32 mouse cellular contexts compared by ENCODE assay signal in the genomic region with DNA sequence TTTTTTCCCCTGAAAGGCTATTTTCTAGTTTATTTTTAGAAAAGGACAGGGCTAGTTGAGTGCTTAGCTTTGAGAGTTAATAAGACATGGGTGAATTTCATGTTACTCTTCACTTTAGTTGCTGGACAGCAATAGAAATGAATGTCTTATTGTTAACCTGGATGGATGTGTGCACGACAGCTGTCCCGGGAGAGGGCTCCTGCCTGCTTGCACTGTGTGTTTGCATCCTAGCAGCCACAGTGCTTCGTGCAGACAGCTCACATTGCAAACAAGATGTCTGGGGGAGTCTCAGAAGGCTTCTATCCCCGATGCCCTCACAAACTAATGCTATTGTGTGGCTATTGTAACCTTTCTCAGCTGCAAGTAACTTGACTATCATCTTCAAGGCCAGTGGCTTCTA.
A peak's percentile ranks its signal among the peaks of the same experiment; 100 is the strongest.
DNase-seq lines count a peak whose midpoint lies in the region; ATAC-seq and TF ChIP-seq lines count a peak whose summit lies in the region.
"Had no signal": no experiment of that assay in that cellular context is flagged by ENCODE, and none has a peak within 500 bp of the region (broad histone marks: within the 10 kb centered on the region; RNA-seq: fewer than 3 reads in every experiment).

No protein-coding gene starts in this region.

- H3K9ac ChIP-seq in forebrain, embryonic 11.5 days (ENCODE audit: low read length), result no peak overlapping the region
- no peak overlapping the region for H3K9ac ChIP-seq in kidney, postnatal 0 days (ENCODE audit: low read depth, low read length)
- H3K9ac ChIP-seq: heart, embryonic 13.5 days; kidney, embryonic 15.5 days; liver, embryonic 14.5 days; lung, embryonic 14.5 days; neural tube, embryonic 13.5 days had no signal

- H3K4me3 ChIP-seq in forebrain, embryonic 10.5 days, result no peak overlapping the region
- H3K4me3 ChIP-seq in forebrain, embryonic 11.5 days (ENCODE audit: low read depth, low read length), result no peak overlapping the region
- no peak overlapping the region for H3K4me3 ChIP-seq in kidney, postnatal 0 days (replicated peaks; ENCODE audit: low read depth, low read length)
- H3K4me3 ChIP-seq: gastrocnemius, adult 2 months; heart, adult 2 months; heart, embryonic 13.5 days; kidney, embryonic 15.5 days; neural tube, embryonic 13.5 days had no signal

- no peak for DNase-seq in forebrain, embryonic 10.5 days (ENCODE audit: extremely low spot score, low spot score)
- DNase-seq in forebrain, embryonic 11.5 days (ENCODE audit: low spot score), result no peak
- DNase-seq in kidney, postnatal 0 days (ENCODE audit: low spot score), result peak; percentile 43
- DNase-seq in kidney, postnatal 14 days, result no peak
- peak; percentile 11 for DNase-seq in retina, postnatal 1 day
- DNase-seq in retina, embryonic 14.5 days (ENCODE audit: low spot score), result no peak
- DNase-seq in spleen, postnatal 10 days (ENCODE audit: low spot score in 2 of 2), result no peak
- DNase-seq in spleen, adult 12 weeks (ENCODE audit: low spot score), result no peak
- DNase-seq: adrenal gland, adult 2 months; adrenal gland, postnatal 36 days; cerebellum, adult 18-20 months; gastrocnemius, adult 2 months; gastrocnemius, postnatal 36 days; heart, adult 2 months; heart, postnatal 10 days; kidney, adult 18-20 months; kidney, postnatal 4 days; layer of hippocampus, postnatal 36 days; left cerebral cortex, postnatal 4 days; liver; lung, embryonic 14.5 days; lung, postnatal 14 days; right cerebral cortex, postnatal 14 days; thymus, adult 2 months; thymus, postnatal 36 days had no signal

- no peaks in the 10 kb centered on the region for H3K36me3 ChIP-seq in forebrain, embryonic 10.5 days (replicated peaks)
- no peaks in the 10 kb centered on the region for H3K36me3 ChIP-seq in forebrain, embryonic 11.5 days (ENCODE audit: control insufficient read depth, insufficient read depth, low read length)
- no peaks in the 10 kb centered on the region for H3K36me3 ChIP-seq in kidney, postnatal 0 days (ENCODE audit: insufficient read depth, low read length)
- H3K36me3 ChIP-seq: heart, embryonic 13.5 days; kidney, embryonic 15.5 days; neural tube, embryonic 13.5 days had no signal

- peaks cover 30% of the 10 kb centered on the region for H3K4me1 ChIP-seq in forebrain, embryonic 10.5 days
- H3K4me1 ChIP-seq in forebrain, embryonic 11.5 days (replicated peaks; ENCODE audit: control insufficient read depth, insufficient read depth, low read length), result peaks cover 12% of the 10 kb centered on the region; the same call in 1 of the 2 replicates
- H3K4me1 ChIP-seq in kidney, postnatal 0 days (replicated peaks; ENCODE audit: insufficient read depth, low read length), result 0 out of 2 replicates have a peak, but pooled peaks cover 5% of the 10 kb centered on the region

- peak overlapping the region; percentile 82 for H3K27ac ChIP-seq in forebrain, embryonic 10.5 days
- H3K27ac ChIP-seq in forebrain, embryonic 11.5 days (ENCODE audit: low read depth, low read length), result no peak overlapping the region
- H3K27ac ChIP-seq in kidney, postnatal 0 days, result no peak overlapping the region
- H3K27ac ChIP-seq: gastrocnemius, adult 2 months; heart, adult 2 months; heart, embryonic 13.5 days; kidney, embryonic 15.5 days; liver, embryonic 14.5 days; neural tube, embryonic 13.5 days had no signal

- peaks cover 3% of the 10 kb centered on the region for H3K27me3 ChIP-seq in forebrain, embryonic 10.5 days (ENCODE audit: poor library complexity, severe bottlenecking)
- H3K27me3 ChIP-seq in forebrain, embryonic 11.5 days (ENCODE audit: control insufficient read depth, insufficient read depth, low read length), result no peaks in the 10 kb centered on the region
- H3K27me3 ChIP-seq in kidney, postnatal 0 days (ENCODE audit: insufficient read depth, low read length), result no peaks in the 10 kb centered on the region
- H3K27me3 ChIP-seq: CH12.LX; heart, embryonic 13.5 days; kidney, embryonic 15.5 days; neural tube, embryonic 13.5 days had no signal

- H3K9me3 ChIP-seq in forebrain, embryonic 10.5 days, result no peaks in the 10 kb centered on the region
- no peaks in the 10 kb centered on the region for H3K9me3 ChIP-seq in forebrain, embryonic 11.5 days (ENCODE audit: control insufficient read depth, low read length)
- H3K9me3 ChIP-seq in kidney, postnatal 0 days (replicated peaks; ENCODE audit: low read length), result no peaks in the 10 kb centered on the region
- H3K9me3 ChIP-seq: heart, embryonic 13.5 days; kidney, embryonic 15.5 days; neural tube, embryonic 13.5 days had no signal

- no peak for ATAC-seq in forebrain, embryonic 11.5 days (replicated peaks; ENCODE audit: low FRiP score)
- no peak for ATAC-seq in kidney, postnatal 0 days (replicated peaks; ENCODE audit: low FRiP score, low read depth)
- ATAC-seq: activated CD4-positive, CD25-positive, alpha-beta regulatory T cell, adult 4 months; forebrain, embryonic 16.5 days had no signal

- 31% methylated on average over 4 of the region's 4 CpGs for WGBS in forebrain, embryonic 10.5 days
- 33% methylated on average over 4 of the region's 4 CpGs for WGBS in forebrain, embryonic 11.5 days
- 28% methylated on average over 4 of the region's 4 CpGs for WGBS in kidney, postnatal 0 days

- TF ChIP-seq CTCF in kidney, postnatal 0 days (IDR thresholded peaks at IDR 0.05; ENCODE audit: low read depth), result no peak

- H3K4me2 ChIP-seq in forebrain, embryonic 11.5 days (ENCODE audit: low read depth, low read length, severe bottlenecking), result no peak overlapping the region
- no peak overlapping the region for H3K4me2 ChIP-seq in kidney, postnatal 0 days (ENCODE audit: low read length)
- H3K4me2 ChIP-seq: heart, embryonic 13.5 days; kidney, embryonic 15.5 days; lung, embryonic 14.5 days; neural tube, embryonic 13.5 days had no signal

Comparison
In these comparisons a context has a peak if more than half of its experiments do, and no peak if none do; other contexts are left out.
1. DNase-seq: peak in kidney, postnatal 0 days (single experiment) and retina, postnatal 1 day (single experiment); none in forebrain, embryonic 10.5 days (single experiment), forebrain, embryonic 11.5 days (single experiment), kidney, postnatal 14 days (single experiment), retina, embryonic 14.5 days (single experiment), spleen, postnatal 10 days (0 of 2) and spleen, adult 12 weeks (single experiment).